Mouse (Mus musculus) kidney, adult 2 months (tissue): ENCODE data around the gene Zbtb20. TPM values are rescaled to one million over a fixed set of nuclear protein-coding genes. Genes with fewer than 3 reads are reported as not detected.

Experiments
- DNase-seq: peaks from one replicate; pipeline ENCODE4 v3.0.0; 2021
- H3K27ac ChIP-seq: fragments of 200-500 bp; 2 replicates; pipeline ENCODE4 v1.5.1; 2012; ENCODE audit warnings: low read depth, low read length, control low read depth, inconsistent platforms; ENCODE audit not compliant: insufficient read depth
- H3K27me3 ChIP-seq: fragments of 200-500 bp; replicated peaks from 2 replicates; pipeline ENCODE4 v1.6.1; 2012; ENCODE audit warnings: mild to moderate bottlenecking, moderate library complexity, low read length, inconsistent platforms; ENCODE audit not compliant: control insufficient read depth, insufficient read depth
- H3K36me3 ChIP-seq: fragments of 200-500 bp; 2 replicates; pipeline ENCODE4 v1.6.1; 2012; ENCODE audit warnings: mild to moderate bottlenecking, moderate library complexity, low read length, inconsistent platforms; ENCODE audit not compliant: control insufficient read depth, insufficient read depth
- H3K4me1 ChIP-seq: fragments of 200-500 bp; 2 replicates; pipeline ENCODE4 v1.6.1; 2011; ENCODE audit warnings: low read length; ENCODE audit not compliant: control insufficient read depth, insufficient read depth
- H3K4me3 ChIP-seq: fragments of 200-500 bp; 2 replicates; pipeline ENCODE4 v1.5.1; 2011; ENCODE audit warnings: mild to moderate bottlenecking, low read depth, low read length, control low read depth; ENCODE audit not compliant: insufficient read depth
- CTCF ChIP-seq: fragments of 200-500 bp; conservative IDR thresholded peaks from 2 replicates; pipeline ENCODE4 v1.5.1; 2011; ENCODE audit warnings: low read depth, mild to moderate bottlenecking, control low read depth, low read length, moderate library complexity, mixed read lengths; ENCODE audit not compliant: insufficient read depth, insufficient read length
- POLR2A ChIP-seq: fragments of 200-500 bp; IDR thresholded peaks from one replicate; pipeline ENCODE4 v1.6.1; 2011; ENCODE audit warnings: low read depth, low read length, control low read depth
- WGBS: fragments of 180-500 bp; shearing (Covaris S2); methylation state at CpG from one replicate; pipeline ENCODE4 v1.1.7; 2018; 5-methylcytosine and 5-hydroxymethylcytosine counted together
- polyA plus RNA-seq: library from polyadenylated mRNA; depleted of rRNA; stranded (reverse); fragments of >200 nt; gene quantifications from 2 replicates; pipeline ENCODE4 v1.2.3, GENCODE M21; 2012

Gene Zbtb20
- polyA plus RNA-seq, 1 experiment = 25.1 TPM

DNA sequence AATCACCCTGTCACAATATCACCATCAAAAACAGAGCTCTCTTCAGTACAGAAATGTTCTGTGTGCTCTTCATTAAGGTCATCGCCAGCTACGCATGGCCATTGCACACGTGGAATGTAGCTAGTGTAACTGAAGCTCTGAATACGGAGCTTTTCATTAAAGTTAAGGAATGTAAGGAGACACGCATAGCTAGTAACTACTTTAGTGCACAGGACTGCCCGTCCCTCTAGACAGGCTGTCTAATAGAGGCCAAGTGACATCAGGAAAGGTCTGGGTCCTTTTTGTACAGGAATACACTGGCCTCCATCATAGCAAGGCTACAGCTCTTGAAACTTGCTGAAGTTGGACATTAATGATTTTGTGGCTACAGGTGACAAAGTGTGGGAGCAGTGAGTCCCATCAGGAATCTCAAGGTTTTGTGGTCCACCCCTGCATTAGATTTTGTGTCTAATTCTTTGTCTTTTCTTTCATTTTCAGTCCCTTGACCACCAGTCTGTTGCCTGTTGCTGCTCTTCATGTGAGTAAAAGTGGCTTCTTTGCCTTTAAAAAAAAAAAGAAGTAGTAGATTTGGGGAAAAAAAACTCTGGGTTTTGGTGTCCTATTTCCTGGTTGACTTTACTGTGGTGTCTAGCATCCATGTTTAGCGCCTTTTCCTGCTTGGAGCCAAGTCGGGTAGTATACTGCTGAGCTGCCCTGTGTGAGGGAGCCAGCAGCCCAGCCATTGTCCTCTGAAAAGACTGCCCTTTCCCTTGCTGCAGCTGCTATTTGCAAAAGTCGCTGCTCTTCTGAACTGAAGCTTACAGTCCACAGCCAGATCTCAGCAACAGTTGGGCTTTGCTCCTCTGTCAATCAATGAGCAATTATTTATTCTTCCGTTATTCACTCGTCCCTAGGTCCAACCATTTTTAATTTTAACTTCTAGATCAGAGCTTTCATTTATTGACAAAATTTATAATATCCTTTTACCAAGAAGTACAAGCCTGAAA, 587.1 kb downstream of the Zbtb20 start:
- Histone ChIP-seq H3K27me3 (no peaks in the 10 kb centered on the region), H3K27ac (peak overlapping the region; percentile 42; the same call in 1 of the 2 replicates), H3K4me3 (no peak overlapping the region), H3K4me1 (peaks cover 32% of the 10 kb centered on the region), H3K36me3 (peaks cover 1% of the 10 kb centered on the region; the same call in 1 of the 2 replicates)
- TF ChIP-seq POLR2A = no peak
- no peak for TF ChIP-seq CTCF
- 45% methylated on average over 11 of the region's 11 CpGs for WGBS
- DNase-seq = peak; percentile 25

DNA sequence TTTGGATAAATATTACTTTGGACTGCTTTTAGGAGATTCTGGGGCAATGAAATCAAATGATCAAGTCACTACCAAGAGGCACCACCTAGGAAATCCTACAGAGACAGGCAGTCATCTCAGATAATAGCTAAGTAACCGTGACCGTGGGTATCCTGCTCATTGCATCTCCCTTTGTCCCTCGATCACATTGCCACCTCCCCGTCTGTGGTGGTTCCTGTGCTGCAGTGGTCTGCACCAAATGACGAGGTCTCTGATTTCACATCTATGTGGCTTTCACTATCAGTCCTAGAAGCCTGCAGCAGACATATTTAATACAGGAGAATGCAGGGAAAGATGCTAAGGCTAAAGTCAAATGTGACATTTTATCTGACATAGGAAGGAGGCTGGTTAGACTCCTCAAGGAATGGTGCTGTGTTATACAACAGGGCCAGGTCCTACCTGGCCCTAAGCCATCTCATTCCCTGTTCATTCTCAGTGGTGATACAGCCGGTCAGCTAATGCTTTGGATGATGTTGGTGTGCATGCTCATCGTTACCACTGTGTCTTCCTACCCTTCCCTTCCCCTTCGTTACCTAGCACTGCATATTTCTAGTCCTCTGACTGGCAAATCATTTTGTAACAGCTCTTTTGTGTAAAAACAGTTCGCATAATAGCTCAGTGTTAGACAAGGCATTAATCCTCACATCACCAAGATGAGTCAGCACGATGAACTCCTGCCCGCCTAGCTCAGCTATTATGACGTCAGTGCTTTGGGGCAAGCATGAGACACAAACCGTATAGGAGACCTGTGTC, 588.2 kb downstream of the Zbtb20 start:
- Histone ChIP-seq H3K4me1 (peaks cover 32% of the 10 kb centered on the region), H3K27ac (peak overlapping the region; percentile 35)
- WGBS = 58% methylated on average over 13 of the region's 13 CpGs

DNA sequence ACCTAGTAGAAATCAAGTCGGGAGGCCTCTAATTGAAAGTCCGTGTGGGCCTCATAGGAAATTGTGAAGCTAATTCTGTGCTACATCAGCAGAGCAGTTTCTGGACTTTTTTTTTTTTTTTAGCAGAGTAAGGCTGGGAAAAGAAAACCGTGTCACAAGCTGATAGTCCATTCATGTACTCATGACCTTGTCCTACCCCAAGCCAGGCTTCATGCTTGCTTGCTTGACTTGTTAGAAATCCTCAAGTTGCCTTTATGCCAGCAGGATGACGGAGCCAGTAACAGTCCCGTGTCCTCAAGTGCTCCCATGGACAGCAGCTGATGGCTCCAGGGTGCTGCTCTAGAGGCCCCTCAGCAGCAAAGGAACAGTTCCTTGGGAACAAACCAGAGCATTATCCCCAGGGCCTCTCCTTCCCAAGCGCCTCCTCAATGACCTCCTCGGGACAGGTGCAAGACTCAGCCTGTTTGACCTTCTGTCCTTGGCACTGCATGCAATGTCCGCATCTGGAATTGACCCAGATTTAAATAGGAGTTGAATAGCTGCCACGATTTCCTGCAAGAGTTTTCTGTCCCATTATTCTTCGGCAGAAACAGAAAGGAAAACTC, 588.9 kb downstream of the Zbtb20 start:
- DNase-seq = peak; percentile 92
- Histone ChIP-seq H3K4me1 (peaks cover 32% of the 10 kb centered on the region), H3K4me3 (no peak overlapping the region), H3K36me3 (peaks cover 1% of the 10 kb centered on the region; the same call in 1 of the 2 replicates), H3K27me3 (no peaks in the 10 kb centered on the region), H3K27ac (peak overlapping the region; percentile 27)
- 16% methylated on average over 10 of the region's 10 CpGs for WGBS
- no peak for TF ChIP-seq CTCF
- TF ChIP-seq POLR2A = no peak

More for the DNA sequence above, 588.2 kb downstream of the Zbtb20 start:
- no peak overlapping the region for H3K4me3 ChIP-seq
- H3K27me3 ChIP-seq = no peaks in the 10 kb centered on the region
- peak; percentile 44 for DNase-seq
- peaks cover 1% of the 10 kb centered on the region; the same call in 1 of the 2 replicates for H3K36me3 ChIP-seq
- TF ChIP-seq POLR2A (no peak), CTCF (no peak)

DNA sequence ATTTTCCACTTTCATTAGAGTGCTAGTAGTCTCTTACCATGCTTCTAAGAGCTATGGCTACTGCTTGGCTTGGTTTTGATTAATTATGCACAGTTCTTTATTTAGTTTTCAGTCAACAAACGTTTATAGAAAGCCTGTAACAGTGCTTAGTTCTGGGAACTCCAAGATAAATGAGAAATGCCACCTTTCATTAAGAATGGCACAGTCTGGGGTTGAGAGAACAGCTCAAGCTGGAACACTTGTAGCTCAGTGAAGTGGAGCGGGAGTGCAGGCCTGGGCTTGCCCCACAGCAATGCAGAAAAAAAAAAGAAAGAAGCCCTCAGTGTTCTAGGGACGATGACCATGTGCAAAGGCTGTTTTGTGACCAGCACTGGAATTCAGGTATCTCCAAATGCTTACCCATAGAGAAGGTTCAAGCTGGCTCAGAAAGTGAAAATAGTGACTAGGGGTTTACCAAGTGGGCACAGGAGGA, 589.7 kb downstream of the Zbtb20 start:
- WGBS = 34% methylated on average over 3 of the region's 3 CpGs

DNA sequence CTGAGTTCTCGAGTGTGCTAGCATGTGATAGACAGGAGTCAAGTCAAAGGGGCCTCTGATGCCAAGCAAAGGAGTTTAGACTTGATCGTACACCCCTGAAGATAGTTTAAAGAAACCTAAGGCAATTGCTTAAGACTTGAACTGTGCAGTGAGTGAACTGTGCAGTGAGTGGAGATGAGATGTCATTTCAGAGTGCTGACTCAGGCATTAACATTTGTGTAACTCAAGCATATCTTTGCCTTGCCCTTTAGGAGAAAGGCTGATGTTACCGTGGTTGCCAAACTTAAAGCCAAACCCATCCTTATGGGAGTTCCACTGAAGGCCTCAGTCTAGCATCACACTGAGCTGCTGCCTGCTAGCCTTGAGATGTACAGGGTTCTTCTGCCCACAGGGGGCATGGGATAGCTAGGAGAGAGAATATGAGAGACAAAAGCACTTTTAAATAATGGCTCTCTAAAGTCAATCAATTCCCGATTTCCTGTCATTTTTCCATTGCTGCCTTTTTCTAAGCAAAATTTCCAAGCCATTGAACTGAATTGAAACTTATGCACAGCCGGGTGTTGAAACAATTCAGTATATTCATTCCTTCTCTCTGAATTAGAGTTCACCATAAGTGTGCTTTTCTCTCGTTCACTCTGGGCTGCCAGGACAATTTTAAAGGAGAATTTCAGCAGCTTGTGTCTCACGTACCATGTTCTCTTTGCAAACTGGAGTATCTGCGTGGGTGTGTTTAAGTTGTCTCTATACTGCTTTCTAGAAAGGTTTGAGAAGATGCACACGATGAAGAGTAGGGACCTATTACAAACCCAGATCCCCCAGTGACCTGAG, 590.5 kb downstream of the Zbtb20 start:
- Histone ChIP-seq H3K4me3 (no peak overlapping the region), H3K27me3 (no peaks in the 10 kb centered on the region), H3K4me1 (peaks cover 32% of the 10 kb centered on the region), H3K36me3 (peaks cover 1% of the 10 kb centered on the region; the same call in 1 of the 2 replicates), H3K27ac (peak overlapping the region; percentile 69)
- TF ChIP-seq POLR2A (no peak), CTCF (no peak)
- 89% methylated on average over 9 of the region's 9 CpGs for WGBS
- no peak for DNase-seq

More for the DNA sequence above, 589.7 kb downstream of the Zbtb20 start:
- Histone ChIP-seq H3K27ac (peak overlapping the region; percentile 69), H3K27me3 (no peaks in the 10 kb centered on the region), H3K36me3 (peaks cover 1% of the 10 kb centered on the region; the same call in 1 of the 2 replicates), H3K4me3 (no peak overlapping the region), H3K4me1 (peaks cover 32% of the 10 kb centered on the region)
- DNase-seq = peak; percentile 42
- TF ChIP-seq CTCF (no peak), POLR2A (no peak)

DNA sequence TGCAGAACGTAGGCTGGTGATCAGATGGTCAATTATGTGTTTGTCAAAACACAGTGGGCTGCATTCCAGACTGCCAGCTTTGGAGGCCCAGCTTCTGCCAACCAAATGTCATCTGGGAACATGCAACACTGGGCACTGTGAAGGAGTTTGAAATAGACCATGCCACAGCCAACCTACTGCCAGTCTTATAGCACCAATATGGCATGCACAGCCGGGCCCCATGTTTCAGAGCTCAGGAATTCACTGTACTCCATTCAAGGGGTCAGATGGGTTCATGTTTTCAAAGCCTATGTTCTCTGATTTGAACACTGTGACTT, 591.0 kb downstream of the Zbtb20 start:
- DNase-seq = peak; percentile 14
- Histone ChIP-seq H3K27me3 (no peaks in the 10 kb centered on the region), H3K36me3 (peaks cover 1% of the 10 kb centered on the region; the same call in 1 of the 2 replicates), H3K4me3 (no peak overlapping the region), H3K4me1 (peaks cover 32% of the 10 kb centered on the region), H3K27ac (peak overlapping the region; percentile 28; the same call in 1 of the 2 replicates)
- TF ChIP-seq CTCF (no peak), POLR2A (no peak)
- WGBS = 69% methylated on average over 2 of the region's 2 CpGs
